ENCODE assay signal across 31 mouse cellular contexts in genomic region chr12:32469863-32470262, GRCm38 (mm10).
"Had no signal": no experiment of that assay in that cellular context is flagged by ENCODE, and none has a peak within 500 bp of the region (broad histone marks: within the 10 kb centered on the region; RNA-seq: fewer than 3 reads in every experiment).

No protein-coding gene starts in this region.

- H3K27me3 ChIP-seq: limb, embryonic 12.5 days; limb, embryonic 13.5 days; limb, embryonic 15.5 days; liver, embryonic 12.5 days; liver, embryonic 13.5 days; liver, embryonic 15.5 days; lung, embryonic 15.5 days; megakaryocyte, embryonic 14.5 days; midbrain, embryonic 12.5 days; midbrain, embryonic 13.5 days; midbrain, embryonic 15.5 days had no signal

- H3K9me3 ChIP-seq: limb, embryonic 12.5 days; limb, embryonic 13.5 days; limb, embryonic 15.5 days; liver, embryonic 12.5 days; liver, embryonic 13.5 days; liver, embryonic 15.5 days; lung, embryonic 15.5 days; midbrain, embryonic 12.5 days; midbrain, embryonic 13.5 days; midbrain, embryonic 15.5 days had no signal

- DNase-seq: left cerebral cortex, postnatal 4 days; liver; liver, embryonic 13.5 days; liver, postnatal 0 days; lung, adult 18-20 months; lung, adult 2 months; lung, embryonic 14.5 days; lung, postnatal 10 days; lung, postnatal 14 days; lung, postnatal 36 days; lung, postnatal 4 days had no signal

- ATAC-seq: liver, embryonic 12.5 days; liver, postnatal 0 days; lung, postnatal 0 days; midbrain, embryonic 13.5 days; midbrain, embryonic 15.5 days; midbrain, embryonic 16.5 days had no signal

- H3K27ac ChIP-seq: left cerebral cortex, adult 2 months; limb, embryonic 10.5 days; limb, embryonic 12.5 days; limb, embryonic 13.5 days; limb, embryonic 15.5 days; liver, embryonic 12.5 days; liver, embryonic 13.5 days; liver, embryonic 14.5 days; liver, embryonic 15.5 days; lung, embryonic 15.5 days; macrophage; midbrain, embryonic 10.5 days; midbrain, embryonic 12.5 days; midbrain, embryonic 13.5 days; midbrain, embryonic 15.5 days had no signal

- H3K4me2 ChIP-seq: limb, embryonic 12.5 days; limb, embryonic 13.5 days; limb, embryonic 15.5 days; liver, embryonic 11.5 days; liver, embryonic 12.5 days; liver, embryonic 13.5 days; liver, embryonic 15.5 days; lung, embryonic 14.5 days; lung, embryonic 15.5 days; midbrain, embryonic 11.5 days; midbrain, embryonic 12.5 days; midbrain, embryonic 13.5 days; midbrain, embryonic 15.5 days had no signal

- H3K4me3 ChIP-seq: left cerebral cortex, adult 2 months; limb, embryonic 10.5 days; limb, embryonic 12.5 days; limb, embryonic 13.5 days; limb, embryonic 15.5 days; liver, embryonic 12.5 days; liver, embryonic 13.5 days; liver, embryonic 15.5 days; lung, embryonic 15.5 days; megakaryocyte, embryonic 14.5 days; midbrain, embryonic 10.5 days; midbrain, embryonic 12.5 days; midbrain, embryonic 13.5 days; midbrain, embryonic 15.5 days; myocyte had no signal

- H3K4me1 ChIP-seq: limb, embryonic 10.5 days; limb, embryonic 12.5 days; limb, embryonic 13.5 days; limb, embryonic 15.5 days; liver, embryonic 12.5 days; liver, embryonic 13.5 days; liver, embryonic 15.5 days; megakaryocyte, embryonic 14.5 days; midbrain, embryonic 10.5 days; midbrain, embryonic 12.5 days; midbrain, embryonic 13.5 days; midbrain, embryonic 15.5 days had no signal

- H3K36me3 ChIP-seq: limb, embryonic 10.5 days; limb, embryonic 12.5 days; limb, embryonic 13.5 days; limb, embryonic 15.5 days; liver, embryonic 12.5 days; liver, embryonic 13.5 days; liver, embryonic 15.5 days; lung, embryonic 15.5 days; midbrain, embryonic 10.5 days; midbrain, embryonic 12.5 days; midbrain, embryonic 13.5 days; midbrain, embryonic 15.5 days had no signal

- H3K9ac ChIP-seq: limb, embryonic 12.5 days; limb, embryonic 13.5 days; limb, embryonic 15.5 days; liver, embryonic 12.5 days; liver, embryonic 13.5 days; liver, embryonic 14.5 days; liver, embryonic 15.5 days; liver, postnatal 0 days; lung, embryonic 14.5 days; lung, embryonic 15.5 days; midbrain, embryonic 12.5 days; midbrain, embryonic 13.5 days; midbrain, embryonic 15.5 days had no signal
